Mouse (Mus musculus) lung, postnatal 0 days (tissue): ENCODE data around the gene Svep1.

Source experiments
- CTCF ChIP-seq: IDR thresholded peaks from 2 replicates; pipeline ENCODE4 v1.5.1; 2016; ENCODE audit warnings: antibody characterized with exemption, mild to moderate bottlenecking
- EP300 ChIP-seq: IDR thresholded peaks from 2 replicates; pipeline ENCODE4 v1.6.1; 2016; ENCODE audit warnings: antibody characterized with exemption, mild to moderate bottlenecking, control low read depth

DNA sequence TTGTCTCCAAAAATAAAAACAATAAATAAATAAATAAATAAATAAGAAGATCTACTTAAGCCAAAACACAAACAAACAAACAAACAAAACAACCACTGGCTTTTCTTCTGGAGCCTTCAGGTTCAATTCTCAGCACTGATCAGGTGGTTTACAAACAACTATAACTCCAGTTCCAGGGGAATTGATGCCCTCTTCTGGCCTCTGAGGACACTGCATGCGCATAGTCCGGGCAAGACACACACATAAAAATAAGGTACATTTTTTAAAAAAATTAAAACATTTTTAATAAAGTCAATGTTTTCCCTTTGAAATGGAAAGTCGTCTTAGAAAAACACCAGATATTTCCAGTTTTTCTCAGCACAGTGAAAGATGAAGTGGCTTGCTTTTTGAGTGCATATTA is 45.7 kb upstream of the Svep1 start:
- TF ChIP-seq CTCF: peak; percentile 39
- no peak for TF ChIP-seq EP300
